Mouse (Mus musculus): ENCODE measurements around the gene Agbl4.

DNA sequence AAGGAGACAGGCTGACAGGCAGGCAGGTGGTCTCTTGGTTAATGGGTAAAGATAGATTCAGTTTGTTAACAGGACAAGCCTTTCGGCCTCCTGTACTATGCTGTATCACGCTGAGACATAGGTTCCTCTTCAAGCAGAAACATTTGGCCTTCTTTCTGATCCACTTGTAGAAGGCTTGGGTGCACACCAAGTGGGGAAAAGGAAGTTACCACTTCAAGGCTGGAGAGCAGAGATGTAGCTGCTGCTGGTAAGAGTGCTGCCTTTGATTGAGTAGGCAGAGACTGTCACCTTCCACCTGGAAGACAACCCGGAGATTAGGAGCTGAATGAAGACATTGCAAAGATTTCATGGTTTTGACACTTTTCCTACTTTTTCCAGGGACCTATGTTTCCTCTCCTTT is 1018.7 kb downstream of the Agbl4 start:
- TF ChIP-seq POLR2A (IDR thresholded peaks at IDR 0.05; ENCODE audit: control insufficient read depth, low read depth, low read length) (no peak), CTCF (IDR thresholded peaks at IDR 0.05; ENCODE audit: control insufficient read depth, insufficient read depth, insufficient replicate concordance, low read depth, low read length) (no peak)

Measured in testis, adult 2 months (tissue).